Mouse (Mus musculus) megakaryocyte, embryonic 14.5 days (primary cell): ENCODE measurements at regions not wholly inside any gene's neighbourhood (a gene's known extent, or its start where the extent isn't known, plus 50 kb on each side); places are given as distances from the start of the nearest gene placed in this dataset.

Experiments used
- FLI1 ChIP-seq: IDR thresholded peaks from 2 replicates; pipeline ENCODE4 v1.6.1; 2012; ENCODE audit warnings: low read length, inconsistent platforms, mixed read lengths
- GATA1 ChIP-seq: IDR thresholded peaks from 3 replicates; pipeline ENCODE4 v1.6.1; 2012; ENCODE audit warnings: mixed read lengths, low read length, inconsistent platforms, borderline replicate concordance

- TF ChIP-seq GATA1 (no peak), FLI1 (no peak)
Observed at GRCm38 (mm10) chr10:42119326-42119725, 101.1 kb upstream of the Armc2 start.
